Mouse (Mus musculus): ENCODE measurements around the gene Gm10666.
"Not testable (repeated sequence)": the region's sequence is repeated elsewhere in the genome, so short reads cannot be mapped to it uniquely, and the experiment has no call there.

The Gm10666 gene

DNA sequence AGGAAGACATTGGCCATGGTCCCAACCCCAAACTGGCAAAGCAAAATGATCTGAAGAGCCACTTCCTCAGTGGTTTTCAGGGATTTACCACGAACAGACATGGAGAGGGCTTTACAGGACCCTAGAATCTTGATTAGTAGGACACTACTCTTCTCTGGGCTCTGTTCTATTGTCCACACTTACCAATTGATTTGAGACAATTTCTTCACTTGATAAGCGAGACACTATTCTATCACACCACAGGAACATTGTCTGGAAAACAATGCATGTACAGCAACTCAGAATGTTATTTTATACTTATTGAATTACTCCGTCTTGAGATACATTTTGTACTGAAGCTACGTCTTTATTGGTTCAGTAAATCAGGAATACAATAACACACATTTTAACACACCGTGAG lies at the start of gene Gm10666:
Gm10666 (minus strand) TSS at position 101 of the 400 bp plus-strand sequence.
- DNase-seq (ENCODE audit: inconsistent ontology term) = not testable (repeated sequence)

DNA sequence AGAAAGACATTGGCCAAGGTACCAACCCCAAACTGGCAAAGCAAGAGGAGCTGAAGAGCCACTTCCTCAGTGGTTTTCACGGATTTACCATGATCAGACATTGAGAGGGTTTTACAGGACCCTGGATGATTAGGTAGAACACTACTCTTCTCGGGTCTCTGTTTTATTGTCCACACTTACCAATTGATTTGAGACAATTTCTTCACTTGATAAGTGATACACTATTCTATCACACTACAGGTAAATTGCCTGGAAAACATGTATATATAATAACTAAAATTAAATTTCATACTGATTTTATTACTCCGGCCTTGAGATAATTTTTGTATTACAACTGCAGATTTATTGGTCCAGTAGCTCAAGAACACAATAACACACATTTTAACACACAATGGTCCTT lies 29.4 kb upstream of the Gm10666 start, which contains the start of gene Vmn1r142:
Vmn1r142 (minus strand) TSS at position 101 of the 400 bp plus-strand sequence.
- not testable (repeated sequence) for DNase-seq (ENCODE audit: inconsistent ontology term)

GRCm38 (mm10) chr7:22118145-22118544 lies 16.4 kb downstream of the Gm10666 start, which contains the start of gene Gm16451:
Gene Gm16451 (minus strand): TSS chr7:22118245.
- DNase-seq (ENCODE audit: inconsistent ontology term) = not testable (repeated sequence)
